Mouse (Mus musculus) midbrain, embryonic 14.5 days (tissue): ENCODE measurements around the gene Pnkd. TPM values are rescaled to one million over a fixed set of nuclear protein-coding genes. Genes with fewer than 3 reads are reported as not detected.

Experiments used
- ATAC-seq: fragments of 200-750 bp; cut with Nextera tagmentation; 2 replicates; pipeline ENCODE4 v1.8.0; 2017; ENCODE audit warnings: moderate number of reproducible peaks, moderate library complexity; ENCODE audit not compliant: low FRiP score, low TSS enrichment
- DNase-seq: peaks from one replicate; pipeline ENCODE4 v3.0.0-alpha.2; 2015
- H3K27ac ChIP-seq: fragments of 300-500 bp; sonication (generic); replicated peaks from 2 replicates; pipeline ENCODE4 v1.5.1; 2014; ENCODE audit warnings: mild to moderate bottlenecking, low read depth, low read length, moderate library complexity
- H3K27me3 ChIP-seq: fragments of 300-500 bp; sonication (generic); 2 replicates; pipeline ENCODE4 v1.6.1; 2014; ENCODE audit warnings: low read length, control low read depth, mixed read lengths; ENCODE audit not compliant: control insufficient read depth, insufficient read depth
- H3K36me3 ChIP-seq: fragments of 300-500 bp; sonication (generic); 2 replicates; pipeline ENCODE4 v1.6.1; 2014; ENCODE audit warnings: low read length, control low read depth; ENCODE audit not compliant: control insufficient read depth, insufficient read depth
- H3K4me1 ChIP-seq: fragments of 300-500 bp; sonication (generic); 2 replicates; pipeline ENCODE4 v1.6.1; 2014; ENCODE audit warnings: mild to moderate bottlenecking, antibody characterized with exemption, low read length, control low read depth; ENCODE audit not compliant: control insufficient read depth, insufficient read depth
- H3K4me2 ChIP-seq: fragments of 300-500 bp; sonication (generic); 2 replicates; pipeline ENCODE4 v1.6.1; 2014; ENCODE audit warnings: mild to moderate bottlenecking, low read length, moderate library complexity
- H3K4me3 ChIP-seq: fragments of 300-500 bp; sonication (generic); replicated peaks from 2 replicates; pipeline ENCODE4 v1.5.1; 2014; ENCODE audit warnings: low read depth, low read length
- H3K9ac ChIP-seq: fragments of 300-500 bp; sonication (generic); replicated peaks from 2 replicates; pipeline ENCODE4 v1.6.1; 2014; ENCODE audit warnings: mild to moderate bottlenecking, low read length, moderate library complexity
- H3K9me3 ChIP-seq: fragments of 300-500 bp; sonication (generic); 2 replicates; pipeline ENCODE4 v1.6.1; 2016; ENCODE audit warnings: low read length, control low read depth, mixed read lengths; ENCODE audit not compliant: control insufficient read depth
- WGBS: fragments of 180-500 bp; shearing (Covaris S2); extraction: QIAGEN DNeasy Blood & Tissue Kit; methylation state at CpG from one replicate; pipeline ENCODE4 v1.1.7; 2014; 5-methylcytosine and 5-hydroxymethylcytosine counted together
- polyA plus RNA-seq: library from polyadenylated mRNA; unstranded; fragments of >200 nt; fragmentation: Nextera tagmentation; extraction: Ambion mirVana; gene quantifications from 2 replicates; pipeline ENCODE4 v1.2.1, GENCODE M21; 2014

The Pnkd gene
- polyA plus RNA-seq, 1 experiment from 2014 or later, result 99.0 TPM

DNA sequence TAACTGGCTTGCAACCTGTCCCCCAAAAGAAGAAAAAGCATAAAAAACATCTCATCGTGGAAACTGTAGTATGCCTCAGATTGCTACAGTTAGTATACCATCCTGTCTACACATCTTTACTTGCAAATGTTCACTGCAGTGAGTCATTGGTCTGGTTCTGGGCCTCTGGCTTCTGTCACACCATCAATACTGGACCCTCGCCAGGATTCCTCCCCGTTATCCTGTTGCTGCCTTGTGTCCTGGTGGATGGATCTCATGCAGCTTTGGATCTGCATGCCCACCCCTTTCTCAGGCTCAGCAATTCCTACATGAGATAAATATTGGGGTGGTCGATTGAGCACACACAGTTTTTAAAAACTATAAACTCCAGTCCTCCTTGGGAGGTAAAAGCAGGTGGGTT, 13.1 kb upstream of the Pnkd start:
- no peaks in the 10 kb centered on the region for H3K9me3 ChIP-seq
- DNase-seq (no peak), ATAC-seq (no peak)
- WGBS, result 89% methylated on average over 4 of the region's 4 CpGs
- peaks cover 29% of the 10 kb centered on the region for H3K36me3 ChIP-seq
- H3K27me3 ChIP-seq, result no peaks in the 10 kb centered on the region
- H3K4me1 ChIP-seq, result no peaks in the 10 kb centered on the region
- no peak overlapping the region for H3K4me2 ChIP-seq
- H3K27ac ChIP-seq, result no peak overlapping the region
- no peak overlapping the region for H3K9ac ChIP-seq
- no peak overlapping the region for H3K4me3 ChIP-seq

DNA sequence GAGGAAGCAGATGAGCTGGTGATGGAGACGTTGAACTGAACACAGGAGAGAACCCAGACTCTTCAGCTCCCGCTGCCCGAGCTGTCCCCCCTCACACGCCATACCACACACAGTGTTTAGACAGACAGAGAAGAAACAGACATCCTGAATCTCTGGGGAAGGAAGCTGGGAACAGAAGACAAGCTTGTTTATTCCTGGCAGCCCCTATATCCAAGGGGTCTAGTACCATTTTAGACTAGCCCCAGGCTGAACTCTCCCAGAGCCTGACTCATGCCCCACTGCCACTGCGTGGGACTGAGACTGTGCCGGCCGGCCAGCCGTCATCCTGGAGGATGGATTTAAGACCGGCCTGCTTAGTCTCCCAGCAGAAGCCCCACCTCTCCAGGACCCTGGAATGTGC, 9.7 kb upstream of the Pnkd start:
- no peak overlapping the region for H3K9ac ChIP-seq
- ATAC-seq, result no peak

DNA sequence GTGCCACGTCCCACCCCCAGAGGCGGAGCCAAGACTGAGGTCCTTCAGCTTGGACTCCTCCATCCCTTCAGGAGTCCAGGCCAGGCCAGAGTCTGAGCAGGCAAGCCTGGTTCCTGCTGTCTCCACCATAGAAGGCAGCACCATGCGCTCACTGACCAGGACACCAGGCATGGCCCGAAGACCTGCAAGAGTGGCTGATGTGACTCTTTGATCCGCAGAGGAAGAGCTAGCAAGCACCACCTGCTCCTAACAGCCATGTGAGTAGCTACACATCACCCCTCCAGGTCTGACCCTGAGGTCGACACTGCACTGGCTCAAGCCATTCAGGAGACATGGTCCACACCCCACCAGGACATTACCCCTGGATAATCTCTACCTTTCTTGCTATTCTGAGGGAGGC, 7.7 kb upstream of the Pnkd start:
- Histone ChIP-seq H3K4me2 (no peak overlapping the region), H3K36me3 (peaks cover 34% of the 10 kb centered on the region), H3K4me3 (no peak overlapping the region), H3K27ac (no peak overlapping the region), H3K27me3 (no peaks in the 10 kb centered on the region), H3K9ac (no peak overlapping the region), H3K9me3 (no peaks in the 10 kb centered on the region), H3K4me1 (no peaks in the 10 kb centered on the region)
- WGBS, result 74% methylated on average over 6 of the region's 6 CpGs
- DNase-seq (no peak), ATAC-seq (no peak)

More for the DNA sequence above, 9.7 kb upstream of the Pnkd start:
- H3K4me2 ChIP-seq, result no peak overlapping the region
- no peak for DNase-seq
- H3K9me3 ChIP-seq, result no peaks in the 10 kb centered on the region
- H3K36me3 ChIP-seq, result peaks cover 14% of the 10 kb centered on the region
- H3K27ac ChIP-seq, result no peak overlapping the region
- H3K4me1 ChIP-seq, result no peaks in the 10 kb centered on the region
- 62% methylated on average over 9 of the region's 9 CpGs for WGBS
- H3K27me3 ChIP-seq, result no peaks in the 10 kb centered on the region
- no peak overlapping the region for H3K4me3 ChIP-seq

DNA sequence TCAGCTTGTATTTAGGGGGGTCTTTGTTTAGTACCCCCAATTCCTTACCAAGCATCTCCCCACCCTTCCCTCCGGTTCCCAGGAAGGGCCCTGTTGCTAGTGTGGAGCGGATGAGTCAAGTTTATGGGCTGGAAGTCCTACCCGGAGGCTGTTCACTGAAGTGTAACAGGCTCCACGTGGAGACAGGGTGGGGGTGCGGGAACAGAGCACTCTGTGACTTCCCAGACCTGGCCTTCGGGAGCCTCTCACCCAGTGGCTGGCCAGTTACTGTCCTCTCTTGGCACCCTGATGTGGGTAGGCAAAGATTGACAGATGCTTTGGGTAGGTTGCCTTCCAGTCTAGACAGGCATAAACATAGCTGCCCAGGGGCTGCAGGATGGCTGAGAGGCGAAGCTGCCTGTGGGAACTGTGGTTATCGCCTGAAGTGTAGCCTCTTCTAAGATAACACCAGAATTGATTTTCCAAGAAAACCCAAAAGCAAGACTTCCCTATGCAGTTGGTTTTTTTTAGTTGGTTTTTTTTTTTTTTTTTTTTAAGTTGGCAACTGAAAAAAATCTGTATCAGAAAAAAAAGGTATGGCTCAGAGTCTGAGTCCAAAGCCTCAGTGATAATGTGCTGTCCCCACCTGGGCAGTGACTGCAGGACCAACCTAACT, 6.7 kb upstream of the Pnkd start:
- no peaks in the 10 kb centered on the region for H3K4me1 ChIP-seq
- H3K4me2 ChIP-seq, result no peak overlapping the region
- H3K27ac ChIP-seq, result no peak overlapping the region
- H3K9ac ChIP-seq, result no peak overlapping the region
- ATAC-seq (no peak), DNase-seq (no peak)
- 53% methylated on average over 8 of the region's 8 CpGs for WGBS
- H3K9me3 ChIP-seq, result no peaks in the 10 kb centered on the region
- no peak overlapping the region for H3K4me3 ChIP-seq
- H3K27me3 ChIP-seq, result no peaks in the 10 kb centered on the region
- peaks cover 42% of the 10 kb centered on the region for H3K36me3 ChIP-seq

DNA sequence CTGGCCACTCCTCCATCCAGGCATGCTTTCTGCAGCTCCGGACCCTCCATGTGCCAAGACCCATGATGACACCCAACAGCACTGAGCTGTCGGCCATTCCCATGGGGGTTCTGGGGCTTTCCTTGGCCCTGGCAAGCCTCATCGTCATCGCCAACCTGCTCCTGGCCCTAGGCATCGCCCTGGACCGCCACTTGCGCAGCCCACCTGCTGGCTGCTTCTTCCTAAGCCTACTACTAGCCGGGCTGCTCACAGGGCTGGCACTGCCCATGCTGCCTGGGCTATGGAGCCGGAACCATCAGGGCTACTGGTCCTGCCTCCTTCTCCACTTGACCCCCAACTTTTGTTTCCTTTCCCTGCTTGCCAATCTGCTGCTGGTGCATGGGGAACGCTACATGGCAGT, 6.2 kb upstream of the Pnkd start, which contains the start of gene Gpbar1:
TSS of gene Gpbar1 (plus strand) at position 13 of the 400 bp plus-strand sequence.
- peaks cover 1% of the 10 kb centered on the region for H3K4me1 ChIP-seq
- no peak within 1 kb of the TSS for H3K27ac ChIP-seq
- no peak within 1 kb of the TSS for H3K9ac ChIP-seq
- no peak for DNase-seq
- 93% methylated on average over 10 of the region's 10 CpGs for WGBS
- no peak for ATAC-seq
- H3K4me3 ChIP-seq, result no peak within 1 kb of the TSS
- no peaks in the 10 kb centered on the region for H3K9me3 ChIP-seq
- peaks cover 45% of the 10 kb centered on the region for H3K36me3 ChIP-seq
- H3K27me3 ChIP-seq, result no peaks in the 10 kb centered on the region
- H3K4me2 ChIP-seq, result no peak within 1 kb of the TSS

DNA sequence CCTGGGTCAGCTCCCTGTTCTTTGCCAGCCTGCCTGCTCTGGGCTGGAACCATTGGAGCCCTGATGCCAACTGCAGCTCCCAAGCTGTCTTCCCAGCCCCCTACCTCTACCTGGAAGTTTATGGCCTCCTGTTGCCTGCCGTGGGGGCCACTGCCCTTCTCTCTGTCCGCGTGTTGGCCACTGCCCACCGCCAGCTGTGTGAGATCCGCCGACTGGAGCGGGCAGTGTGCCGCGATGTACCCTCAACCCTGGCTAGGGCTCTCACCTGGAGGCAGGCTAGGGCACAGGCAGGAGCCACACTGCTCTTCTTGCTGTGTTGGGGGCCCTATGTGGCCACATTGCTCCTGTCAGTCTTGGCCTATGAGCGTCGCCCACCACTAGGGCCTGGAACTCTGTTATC, 5.7 kb upstream of the Pnkd start:
- no peak for ATAC-seq
- no peak for DNase-seq
- no peak overlapping the region for H3K4me2 ChIP-seq

DNA sequence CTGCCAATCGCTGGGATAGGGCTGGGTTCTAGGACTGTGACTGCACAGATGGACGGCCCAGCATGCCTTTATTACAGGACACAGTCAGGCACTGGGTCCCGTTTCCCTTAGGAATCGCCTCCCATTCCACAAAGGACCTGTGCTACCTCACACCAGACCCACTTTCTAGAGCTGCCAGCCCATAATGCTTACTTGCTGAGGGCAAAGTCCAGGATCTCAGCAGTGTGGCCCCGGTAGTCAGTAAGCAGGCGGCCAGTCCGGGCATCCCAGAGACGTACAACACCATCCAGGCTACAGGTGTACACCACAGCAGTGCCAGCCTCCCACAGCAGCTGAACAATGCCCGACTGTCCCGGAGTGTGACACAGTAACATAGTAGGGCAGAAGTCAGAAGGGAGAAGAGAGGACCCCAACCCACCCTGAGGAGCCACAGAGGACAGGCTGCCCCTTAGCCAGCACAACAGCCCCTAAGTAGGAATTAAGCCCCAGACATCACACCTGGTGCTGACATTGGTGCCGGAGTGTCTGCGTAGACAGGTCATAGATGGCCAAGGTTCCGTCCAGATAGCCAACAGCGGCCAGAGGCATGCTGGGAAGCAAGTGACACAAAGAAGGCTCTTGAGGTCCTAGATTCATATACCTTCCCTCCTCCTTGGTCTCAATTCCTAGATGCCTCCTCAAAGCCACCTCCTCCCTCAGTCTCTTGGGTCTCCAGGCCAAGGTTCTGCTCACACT, 4.0 kb upstream of the Pnkd start:
- 96% methylated on average over 14 of the region's 14 CpGs for WGBS
- peaks cover 45% of the 10 kb centered on the region for H3K36me3 ChIP-seq
- no peaks in the 10 kb centered on the region for H3K27me3 ChIP-seq
- no peaks in the 10 kb centered on the region for H3K9me3 ChIP-seq
- ATAC-seq (no peak), DNase-seq (no peak)
- no peak overlapping the region for H3K9ac ChIP-seq
- no peak overlapping the region for H3K27ac ChIP-seq
- peaks cover 11% of the 10 kb centered on the region for H3K4me1 ChIP-seq
- H3K4me3 ChIP-seq, result no peak overlapping the region
- no peak overlapping the region for H3K4me2 ChIP-seq

More for the DNA sequence above, 5.7 kb upstream of the Pnkd start:
- peaks cover 6% of the 10 kb centered on the region for H3K4me1 ChIP-seq
- H3K36me3 ChIP-seq, result peaks cover 45% of the 10 kb centered on the region
- no peaks in the 10 kb centered on the region for H3K27me3 ChIP-seq
- H3K4me3 ChIP-seq, result no peak overlapping the region
- WGBS, result 92% methylated on average over 11 of the region's 11 CpGs
- no peak overlapping the region for H3K9ac ChIP-seq
- no peaks in the 10 kb centered on the region for H3K9me3 ChIP-seq
- no peak overlapping the region for H3K27ac ChIP-seq

DNA sequence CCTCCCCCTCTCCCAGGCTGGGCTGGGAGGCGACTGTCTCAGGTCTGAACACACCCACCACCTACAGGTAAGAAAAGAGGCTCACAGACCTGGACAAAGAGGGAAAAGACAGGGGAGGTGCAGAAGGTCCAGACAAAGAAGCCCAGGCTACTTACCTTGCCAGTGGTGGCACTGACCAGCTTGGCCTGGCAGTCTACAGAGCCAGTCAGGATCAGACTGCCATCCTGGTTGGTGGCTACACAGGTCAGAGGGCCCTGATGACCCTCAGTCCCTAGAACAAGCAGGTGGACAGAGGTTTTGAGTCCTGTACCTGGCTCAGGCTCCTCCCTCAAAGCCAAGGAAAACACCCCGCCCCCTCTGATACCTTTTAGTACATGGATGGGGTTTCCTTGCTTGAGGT, 3.4 kb upstream of the Pnkd start:
- H3K4me3 ChIP-seq, result no peak overlapping the region
- H3K4me2 ChIP-seq, result no peak overlapping the region
- H3K27me3 ChIP-seq, result no peaks in the 10 kb centered on the region
- no peak for DNase-seq
- no peak for ATAC-seq
- WGBS, result 81% methylated on average over 2 of the region's 2 CpGs
- H3K9ac ChIP-seq, result no peak overlapping the region
- peaks cover 13% of the 10 kb centered on the region for H3K4me1 ChIP-seq
- H3K9me3 ChIP-seq, result no peaks in the 10 kb centered on the region
- H3K27ac ChIP-seq, result no peak overlapping the region
- peaks cover 45% of the 10 kb centered on the region for H3K36me3 ChIP-seq

DNA sequence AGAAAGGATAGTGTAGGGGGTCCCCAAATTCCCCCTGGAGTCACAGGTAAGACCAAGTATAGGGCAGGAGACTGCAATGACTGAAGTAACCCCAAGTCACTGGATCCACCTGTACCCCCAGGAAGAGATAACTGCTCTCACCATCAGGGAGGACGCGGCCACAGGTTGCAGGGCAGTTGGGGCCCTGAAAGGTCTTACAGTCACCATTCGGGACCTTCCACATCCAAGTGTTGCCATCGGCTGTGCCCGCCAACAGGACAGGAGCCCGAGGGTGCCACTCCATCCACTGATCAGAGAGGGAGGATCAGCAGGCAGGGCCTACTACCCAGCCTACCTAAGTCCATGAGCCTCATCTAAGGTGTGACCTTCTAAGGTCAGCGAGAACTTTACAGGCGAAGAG, 2.8 kb upstream of the Pnkd start:
- ATAC-seq, result no peak
- peaks cover 45% of the 10 kb centered on the region for H3K36me3 ChIP-seq
- no peak overlapping the region for H3K9ac ChIP-seq
- H3K4me2 ChIP-seq, result no peak overlapping the region
- 97% methylated on average over 8 of the region's 8 CpGs for WGBS
- H3K4me1 ChIP-seq, result peaks cover 13% of the 10 kb centered on the region
- H3K9me3 ChIP-seq, result no peaks in the 10 kb centered on the region
- no peaks in the 10 kb centered on the region for H3K27me3 ChIP-seq
- DNase-seq, result no peak
- no peak overlapping the region for H3K4me3 ChIP-seq
- no peak overlapping the region for H3K27ac ChIP-seq
